Mouse (Mus musculus) liver, postnatal 0 days (tissue): ENCODE measurements around the gene Map3k9.

ENCODE experiments used
- CTCF ChIP-seq: sonication (generic); IDR thresholded peaks from 2 replicates; pipeline ENCODE4 v1.5.1; 2016; ENCODE audit warnings: antibody characterized with exemption, low read depth
- EP300 ChIP-seq: IDR thresholded peaks from 2 replicates; pipeline ENCODE4 v1.6.1; 2016; ENCODE audit warnings: antibody characterized with exemption, low read depth, mild to moderate bottlenecking

DNA sequence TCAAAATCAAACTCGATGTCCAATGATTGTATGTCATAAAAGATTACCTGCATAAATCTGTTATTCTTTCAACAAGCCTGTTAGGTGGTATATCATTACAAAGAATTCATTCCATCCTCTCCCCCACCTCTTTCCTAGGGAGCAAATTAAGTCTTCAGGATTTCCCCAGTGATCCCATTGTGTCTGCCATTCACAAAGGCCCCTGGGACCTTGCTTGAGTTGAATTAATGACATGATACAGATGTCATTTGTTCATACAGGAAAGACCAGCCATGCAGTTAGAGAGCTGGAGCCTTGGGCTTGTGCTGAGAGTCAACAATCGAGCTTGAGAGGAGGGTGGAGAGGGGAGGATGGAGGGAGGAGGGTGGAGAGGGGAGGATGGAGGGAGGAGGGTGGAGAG lies 27.6 kb upstream of the Map3k9 start:
- TF ChIP-seq CTCF (no peak), EP300 (no peak)
